Mouse (Mus musculus): ENCODE measurements at regions not wholly inside any gene's neighbourhood (a gene's known extent, or its start where the extent isn't known, plus 50 kb on each side); places are given as distances from the start of the nearest gene placed in this dataset.

GRCm38 (mm10) chr12:32273474-32273873 is 65.0 kb upstream of the Pik3cg start:
- DNase-seq (ENCODE audit: low spot score), result no peak

GRCm38 (mm10) chr12:32279861-32280260 is 71.4 kb upstream of the Pik3cg start:
- no peak for DNase-seq (ENCODE audit: low spot score)

- DNase-seq (ENCODE audit: low spot score), result no peak
Measured at GRCm38 (mm10) chr12:32280309-32280708, 71.8 kb upstream of the Pik3cg start.

- DNase-seq (ENCODE audit: low spot score), result no peak
Measured at GRCm38 (mm10) chr12:32282371-32283163, 74.1 kb upstream of the Pik3cg start.

- DNase-seq (ENCODE audit: low spot score), result no peak
Measured at GRCm38 (mm10) chr12:32285039-32285438, 76.6 kb upstream of the Pik3cg start.

- no peak for DNase-seq (ENCODE audit: low spot score)
Measured at GRCm38 (mm10) chr12:32286652-32287051, 78.2 kb upstream of the Pik3cg start.

GRCm38 (mm10) chr12:32291145-32291544 is 82.7 kb upstream of the Pik3cg start:
- no peak for DNase-seq (ENCODE audit: low spot score)

GRCm38 (mm10) chr12:32291962-32292748 is 83.7 kb upstream of the Pik3cg start:
- peak; percentile 25 for DNase-seq (ENCODE audit: low spot score)

GRCm38 (mm10) chr12:32292749-32293128 is 84.3 kb upstream of the Pik3cg start:
- no peak for DNase-seq (ENCODE audit: low spot score)

- DNase-seq (ENCODE audit: low spot score), result no peak
Measured at GRCm38 (mm10) chr12:32297431-32297830, 81.1 kb upstream of the Ccdc71l start.

GRCm38 (mm10) chr12:32299714-32300113 is 78.8 kb upstream of the Ccdc71l start:
- DNase-seq (ENCODE audit: low spot score), result no peak

- DNase-seq (ENCODE audit: low spot score), result no peak
Measured at GRCm38 (mm10) chr12:32305736-32306135, 72.8 kb upstream of the Ccdc71l start.

- no peak for DNase-seq (ENCODE audit: low spot score)
Measured at GRCm38 (mm10) chr12:32306326-32306725, 72.2 kb upstream of the Ccdc71l start.

GRCm38 (mm10) chr12:32307280-32308006 is 71.1 kb upstream of the Ccdc71l start:
- no peak for DNase-seq (ENCODE audit: low spot score)

- DNase-seq (ENCODE audit: low spot score), result no peak
Measured at GRCm38 (mm10) chr12:32315099-32315783, 63.3 kb upstream of the Ccdc71l start.

Data from left cerebral cortex, adult 11 months (tissue).